Mouse (Mus musculus) large intestine, adult 2 months (tissue): Measurements from ENCODE around the gene Pax5. TPM values are rescaled to one million over a fixed set of nuclear protein-coding genes. Genes with fewer than 3 reads are reported as not detected.
"Not testable (repeated sequence)": the region's sequence is repeated elsewhere in the genome, so short reads cannot be mapped to it uniquely, and the experiment has no call there.

Source experiments
- DNase-seq: peaks from one replicate; pipeline ENCODE4 v3.0.0-alpha.2; 2012; ENCODE audit warnings: low read depth, low spot score
- WGBS: fragments of 180-500 bp; shearing (Covaris S2); methylation state at CpG from one replicate; pipeline ENCODE4 v1.1.7; 2018; 5-methylcytosine and 5-hydroxymethylcytosine counted together
- polyA plus RNA-seq: library from polyadenylated mRNA; depleted of rRNA; stranded (reverse); fragments of >200 nt; gene quantifications from 2 replicates; pipeline ENCODE4 v1.2.3, GENCODE M21; 2012; rRNA removed

The Pax5 gene
- 3.5 and 5.4 TPM in 2 replicates for polyA plus RNA-seq

DNA sequence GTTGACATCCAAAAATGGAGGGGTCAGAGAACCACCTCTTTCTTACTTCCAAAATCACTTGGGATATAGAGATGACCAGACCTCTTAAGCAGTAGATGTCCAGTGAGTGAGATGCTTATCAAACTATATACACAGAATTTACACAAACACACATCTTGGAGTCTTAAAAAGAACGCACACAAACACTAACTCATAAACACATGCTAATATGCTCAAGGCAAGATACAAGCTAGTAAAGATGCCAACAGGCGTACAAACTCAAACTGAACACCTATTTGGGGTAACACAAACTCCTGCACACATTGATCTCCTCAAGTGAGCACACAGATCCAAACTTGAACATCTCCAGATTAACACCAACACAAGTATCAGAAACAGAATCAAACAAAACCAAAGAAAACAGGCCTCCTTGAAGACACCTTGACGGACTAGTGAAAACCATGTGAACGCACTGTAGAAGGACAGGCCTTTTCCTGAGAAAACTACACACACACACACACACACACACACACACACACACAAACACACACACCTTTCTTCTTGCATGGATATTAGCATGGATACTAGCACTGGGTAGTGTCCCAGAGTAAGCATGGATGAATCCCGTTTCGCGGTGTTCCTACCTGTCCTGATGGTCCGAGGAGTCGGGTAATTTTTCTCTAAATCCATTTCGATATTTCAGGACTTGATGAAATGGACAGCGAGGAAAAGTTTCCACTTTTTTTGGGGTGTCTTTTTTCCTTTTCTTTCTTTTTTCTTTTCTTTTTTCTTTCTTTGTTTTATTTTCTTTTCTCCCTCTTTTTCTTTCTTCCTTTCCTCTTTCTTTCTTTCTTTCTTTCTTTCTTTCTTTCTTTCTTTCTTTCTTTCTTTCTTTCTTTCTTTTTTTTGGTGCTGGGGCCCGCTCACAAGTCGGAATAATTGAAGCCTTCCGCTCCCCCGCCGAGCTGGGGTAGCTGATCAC lies at the start of gene Pax5:
Pax5 (minus strand) TSS at position 748 of the 961 bp plus-strand sequence.
- DNase-seq, result no peak
- WGBS, result 34% methylated on average over 16 of the region's 16 CpGs

DNA sequence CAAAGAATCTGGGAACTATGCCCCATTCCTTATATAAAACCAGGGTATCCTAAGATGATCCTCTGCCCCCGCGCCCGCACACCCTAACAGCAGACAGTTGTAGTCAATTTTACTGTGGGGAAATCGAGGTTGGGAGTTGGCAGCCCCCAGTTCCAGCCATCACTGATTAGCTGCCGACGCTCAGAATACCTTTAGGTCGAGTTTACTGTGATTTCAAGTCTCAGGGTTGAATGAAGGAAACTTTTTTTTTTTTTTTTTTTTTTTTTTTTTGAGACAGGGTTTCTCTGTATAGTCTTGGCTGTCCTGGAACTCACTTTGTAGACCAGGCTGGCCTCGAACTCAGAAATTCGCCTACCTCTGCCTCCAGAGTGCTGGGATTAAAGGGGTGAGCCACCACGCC lies 46.8 kb upstream of the Pax5 start:
- DNase-seq, result not testable (repeated sequence)

GRCm38 (mm10) chr4:44756134-44756951 lies 46.1 kb upstream of the Pax5 start:
- under 1% methylated on average over 60 of the region's 60 CpGs for WGBS

More for the DNA sequence above, 46.8 kb upstream of the Pax5 start:
- WGBS, result 3% methylated on average over 10 of the region's 10 CpGs

DNA sequence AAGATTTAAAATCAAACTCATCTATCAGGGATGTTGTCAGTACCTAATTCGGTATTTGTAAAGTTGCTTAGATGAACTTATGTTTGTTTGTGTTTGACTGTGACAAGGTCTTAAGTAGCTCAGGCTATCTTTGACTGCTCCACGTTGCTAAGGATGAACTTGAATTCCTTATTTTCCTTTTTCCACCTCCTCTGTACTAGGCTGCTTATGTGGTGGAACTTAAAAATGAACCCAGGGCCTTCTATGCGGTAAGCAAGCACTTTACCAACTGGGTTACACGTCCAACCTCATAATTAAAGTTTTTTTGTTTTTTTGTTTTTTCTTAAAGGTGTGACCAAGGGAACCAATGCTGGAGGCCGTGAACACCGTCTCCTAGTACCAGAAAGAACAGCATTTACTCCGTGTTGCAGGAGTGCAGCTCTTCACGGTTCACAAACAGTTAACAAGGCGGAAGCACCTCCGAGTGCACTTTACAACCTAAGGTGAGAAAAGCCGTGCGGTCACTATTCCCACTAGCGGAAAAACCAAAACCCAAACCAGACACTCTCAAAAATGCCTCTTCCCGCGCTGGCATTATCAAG lies 45.4 kb upstream of the Pax5 start, which contains the start of gene Zcchc7:
Zcchc7 (plus strand) TSS at position 325 of the 581 bp plus-strand sequence.
- WGBS, result 4% methylated on average over 15 of the region's 15 CpGs
- DNase-seq, result no peak

More at GRCm38 (mm10) chr4:44756134-44756951, 46.1 kb upstream of the Pax5 start:
- DNase-seq, result peak; percentile 89

DNA sequence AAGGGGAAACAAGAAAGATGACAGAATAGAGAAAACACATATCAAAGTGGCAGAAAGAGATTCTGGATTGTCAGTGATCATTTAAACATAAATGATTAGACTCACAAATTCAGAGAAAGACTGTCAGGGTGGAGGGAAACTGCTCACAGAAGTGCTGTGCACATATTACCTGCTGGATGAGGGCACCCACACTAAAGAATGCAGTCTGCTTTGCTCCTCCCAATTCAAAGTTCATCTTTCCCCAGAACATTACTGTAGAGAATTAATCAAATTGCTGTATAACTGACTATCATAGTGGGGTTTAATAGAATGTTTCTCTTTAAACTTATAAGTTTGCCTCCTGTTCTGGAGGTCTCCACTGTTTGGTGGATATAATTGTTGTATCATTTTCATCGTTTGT lies 30.2 kb upstream of the Pax5 start:
- no peak for DNase-seq
- WGBS, result 51% methylated on average over 1 of the region's 1 CpGs

DNA sequence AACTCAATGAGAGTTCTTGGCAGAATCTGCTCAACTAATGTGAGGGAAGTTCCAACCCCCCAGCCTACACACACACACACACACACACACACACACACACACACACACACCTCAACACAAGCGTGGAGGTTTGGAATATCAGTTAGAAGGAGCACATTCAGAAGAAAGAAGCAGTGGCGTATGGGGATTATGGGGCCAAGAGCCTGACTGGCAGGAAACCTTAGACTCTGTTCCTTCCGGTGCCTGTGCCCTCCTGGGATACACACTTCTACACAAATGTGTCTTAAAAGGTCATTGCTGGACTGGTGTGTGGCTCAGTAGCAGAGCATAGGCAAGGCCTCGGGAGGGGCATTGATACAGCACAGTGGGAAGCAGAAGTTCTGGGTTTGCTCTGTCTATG lies 10.9 kb upstream of the Pax5 start:
- no peak for DNase-seq
- 75% methylated on average over 4 of the region's 4 CpGs for WGBS

DNA sequence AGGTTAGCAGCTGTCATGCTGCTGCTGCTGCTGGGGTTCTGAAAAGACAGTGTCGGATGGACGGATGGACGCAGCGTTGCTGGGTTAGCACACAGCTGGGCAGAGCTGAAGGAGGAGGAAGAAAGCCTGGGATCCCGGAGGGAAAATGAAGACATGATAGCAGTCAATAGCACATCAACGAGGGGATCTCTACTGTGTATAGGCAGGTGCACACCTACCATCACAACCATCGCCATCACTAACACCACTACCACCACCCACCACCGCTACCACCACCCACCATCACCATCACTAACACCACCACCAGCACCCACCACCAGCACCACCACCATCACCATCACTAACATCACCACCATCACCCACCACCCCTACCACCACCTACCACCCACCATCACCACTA lies 9.8 kb upstream of the Pax5 start:
- no peak for DNase-seq
- WGBS, result 91% methylated on average over 8 of the region's 8 CpGs

DNA sequence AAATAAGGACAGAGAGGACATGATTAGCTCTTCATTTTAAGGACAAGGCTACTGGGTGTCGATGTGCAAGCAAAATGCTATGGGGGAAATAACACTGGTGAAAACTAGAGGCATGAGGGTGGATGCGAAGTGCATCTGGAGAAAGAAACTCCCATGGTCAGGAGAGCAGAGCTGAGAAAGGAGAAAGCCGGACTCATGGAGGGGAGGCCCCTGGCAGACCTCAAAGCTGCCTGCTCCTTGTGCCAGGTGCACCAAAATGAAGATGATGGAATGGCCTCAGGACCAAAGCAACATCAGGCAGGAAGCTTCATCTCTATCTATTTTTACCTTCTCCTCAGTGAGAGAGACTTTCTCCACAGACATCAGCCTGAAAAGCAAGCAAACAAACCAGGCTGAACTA lies 7.4 kb upstream of the Pax5 start:
- DNase-seq, result no peak
- 77% methylated on average over 3 of the region's 3 CpGs for WGBS

DNA sequence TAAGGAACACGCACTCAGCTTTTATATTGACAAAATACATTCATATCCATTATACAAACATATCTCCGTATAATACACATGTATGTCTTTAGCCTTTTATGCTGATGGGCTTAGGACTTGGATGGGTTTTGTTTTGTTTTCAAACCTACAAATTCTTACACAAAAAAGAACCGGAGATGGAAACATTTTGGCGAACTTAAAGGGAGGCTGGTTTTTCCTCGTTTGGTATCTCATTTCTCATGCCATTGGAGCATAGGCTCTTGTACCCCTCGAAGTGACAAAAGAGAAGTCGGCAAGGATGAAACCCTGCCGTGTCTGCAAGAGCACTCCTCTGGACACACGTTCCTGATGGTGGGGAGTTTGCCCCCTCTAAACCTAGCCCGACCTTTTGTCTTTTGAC lies 6.1 kb upstream of the Pax5 start:
- WGBS, result 8% methylated on average over 10 of the region's 10 CpGs
- no peak for DNase-seq

DNA sequence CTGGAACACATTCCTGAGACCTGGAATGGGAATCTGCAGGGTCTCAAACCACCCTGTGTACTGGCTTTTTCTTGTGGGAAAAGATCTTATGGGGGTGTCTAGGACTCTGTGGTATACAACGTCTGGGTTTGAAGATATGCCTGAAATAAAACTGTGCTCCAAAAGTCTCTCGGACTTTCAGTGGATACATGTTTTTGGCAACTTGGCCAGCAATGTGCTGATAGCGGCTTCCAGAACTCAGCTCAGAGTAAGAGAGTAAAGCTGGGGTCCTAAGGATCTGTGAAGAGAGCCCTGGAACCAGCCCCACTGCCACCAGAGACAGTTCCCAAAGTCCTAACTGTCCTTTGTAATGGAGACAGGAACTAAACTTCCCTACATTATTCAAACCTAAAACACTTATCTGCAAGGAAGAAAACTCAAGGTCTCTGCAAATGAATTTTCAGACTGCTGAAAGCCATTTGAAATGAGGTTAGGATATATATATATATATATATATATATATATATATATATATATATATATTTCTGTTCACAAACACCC lies 5.4 kb upstream of the Pax5 start:
- no peak for DNase-seq
- WGBS, result 6% methylated on average over 3 of the region's 3 CpGs

DNA sequence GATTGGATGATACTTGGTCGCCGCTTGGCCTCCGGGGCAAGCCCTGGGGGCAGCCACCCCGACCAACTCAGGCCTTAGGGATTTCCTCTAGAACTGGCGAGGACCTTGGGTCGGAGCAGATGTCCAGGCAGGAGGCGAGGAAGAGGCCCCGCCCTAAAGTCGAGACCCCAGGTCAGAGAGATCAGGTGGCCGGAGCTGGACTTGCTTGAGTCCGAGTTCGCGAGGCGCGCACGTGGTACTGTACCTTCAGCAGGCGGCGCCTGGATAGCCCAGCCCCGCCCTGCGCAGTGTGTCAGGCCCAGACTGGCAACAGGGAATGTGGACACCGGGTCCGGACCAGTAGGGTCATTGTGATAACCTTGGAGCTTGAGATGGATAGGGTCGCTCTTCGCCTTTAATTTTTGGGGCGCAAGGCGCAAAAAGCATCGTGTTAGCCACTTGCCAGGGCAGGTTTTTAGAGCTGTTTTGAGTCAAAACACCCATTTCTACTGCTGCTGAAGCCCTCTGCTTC lies 3.9 kb upstream of the Pax5 start:
- 4% methylated on average over 27 of the region's 27 CpGs for WGBS
- DNase-seq, result no peak

DNA sequence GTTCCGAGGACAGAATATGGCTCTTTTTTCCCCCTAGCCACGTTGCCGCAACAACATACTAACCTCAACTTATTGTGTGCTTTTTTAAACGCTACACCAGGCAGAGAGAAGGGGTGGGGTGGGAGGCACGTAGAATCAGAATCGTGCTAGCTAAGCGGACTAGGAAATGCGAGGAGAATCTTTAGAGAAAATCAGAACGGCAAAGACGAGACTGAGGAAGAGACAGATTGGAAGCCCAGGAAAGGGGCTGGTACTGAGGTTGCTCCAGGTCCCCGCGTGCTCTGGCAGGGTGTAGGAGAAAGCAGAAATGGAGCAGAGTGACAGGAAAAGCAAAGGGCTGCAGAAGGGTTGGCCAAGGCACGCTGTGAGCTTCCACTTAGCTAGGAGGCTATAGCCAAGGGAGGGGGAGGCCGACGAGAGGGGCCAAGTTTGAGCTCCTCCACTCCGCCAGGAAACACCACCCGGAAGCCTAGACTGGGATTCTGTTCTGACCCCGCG lies 3.3 kb upstream of the Pax5 start:
- no peak for DNase-seq
- WGBS, result 3% methylated on average over 19 of the region's 19 CpGs

- DNase-seq, result no peak
These were observed 2.7 kb upstream of the Pax5 start for GRCm38 (mm10) chr4:44712786-44713553.

DNA sequence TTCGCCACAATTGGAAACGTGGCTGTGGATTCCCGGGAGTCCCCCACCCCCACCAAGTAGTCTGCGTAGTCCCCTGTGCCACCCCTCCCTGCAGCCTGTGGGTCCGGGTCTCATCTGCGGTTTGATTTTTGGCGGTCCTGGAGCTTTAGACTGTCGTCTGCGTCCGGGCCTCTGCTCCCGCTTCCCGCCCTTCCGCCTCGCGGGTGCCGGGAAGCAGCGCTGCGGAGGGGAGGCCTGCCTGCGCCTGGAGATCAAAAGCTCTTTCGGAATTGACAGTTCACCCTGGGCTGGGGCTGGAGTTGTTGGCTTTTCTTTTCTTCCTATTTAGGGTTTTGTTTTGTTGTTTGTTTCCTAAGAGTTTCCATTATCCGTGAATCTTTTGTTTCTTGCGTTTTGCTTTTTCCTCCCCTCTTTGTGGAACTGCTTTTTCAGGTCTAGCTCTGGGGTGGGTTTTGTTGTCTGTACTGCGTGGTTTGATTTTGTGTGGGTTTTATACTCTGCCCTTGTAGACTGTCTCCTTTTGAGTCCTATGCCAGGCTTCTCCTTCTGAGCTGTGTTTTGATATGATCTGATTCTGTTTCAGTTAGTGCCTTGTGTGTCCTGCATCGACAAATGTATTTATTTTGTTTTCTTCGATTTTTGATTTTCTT lies 1.9 kb upstream of the Pax5 start:
- no peak for DNase-seq
- WGBS, result 3% methylated on average over 25 of the region's 25 CpGs

More at GRCm38 (mm10) chr4:44712786-44713553, 2.7 kb upstream of the Pax5 start:
- WGBS, result 3% methylated on average over 50 of the region's 50 CpGs

- no peak for DNase-seq
- 3% methylated on average over 25 of the region's 25 CpGs for WGBS
These were observed 1.0 kb upstream of the Pax5 start for GRCm38 (mm10) chr4:44711136-44711900.

DNA sequence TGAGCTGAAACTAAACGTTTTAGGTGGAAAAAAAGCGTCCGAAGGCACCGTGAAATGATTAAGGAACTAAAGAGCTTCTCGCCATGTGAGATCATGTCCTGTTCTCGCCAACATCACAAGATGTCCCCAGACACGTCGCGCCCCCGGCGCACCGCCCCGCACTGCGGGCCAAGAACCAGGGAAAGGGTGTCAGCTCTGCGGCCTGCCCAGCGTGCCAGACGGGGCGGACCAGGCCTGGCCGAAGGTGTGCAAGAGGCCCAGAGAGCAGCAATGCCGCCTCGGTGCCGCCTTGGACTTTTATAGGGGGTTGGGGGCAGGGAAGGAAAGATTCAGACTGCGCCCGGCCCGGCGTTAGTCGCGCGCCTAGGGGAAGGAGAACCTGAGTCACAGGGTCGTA lies 412 bp upstream of the Pax5 start:
- WGBS, result 3% methylated on average over 30 of the region's 30 CpGs
- no peak for DNase-seq

DNA sequence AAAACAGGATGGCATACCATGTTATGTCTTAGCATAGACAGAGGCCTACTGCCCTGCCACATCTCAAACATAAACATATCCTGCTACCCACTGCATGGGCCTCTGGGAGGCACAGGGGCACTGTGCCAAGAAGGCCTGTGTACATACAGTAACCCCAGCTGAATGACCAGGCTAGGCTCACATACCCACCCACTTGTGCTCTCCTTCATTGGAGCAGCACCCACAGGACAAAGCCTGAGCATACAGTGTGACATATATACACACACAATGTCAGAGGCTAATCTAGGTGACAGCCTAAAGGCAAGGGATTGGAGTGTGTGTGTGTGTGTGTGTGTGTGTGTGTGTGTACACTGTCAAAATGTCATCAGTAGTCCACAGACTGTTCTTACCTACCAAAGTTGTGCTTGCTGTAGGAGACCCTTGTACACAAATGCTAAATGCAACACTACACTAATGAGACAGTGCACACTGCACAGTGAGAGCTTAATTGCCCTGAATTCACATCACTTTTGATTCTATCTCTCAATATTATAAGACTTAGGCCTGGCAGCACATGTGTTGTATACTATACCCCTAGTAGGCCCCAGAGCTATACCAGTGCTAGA lies 1.1 kb downstream of the Pax5 start:
- DNase-seq, result no peak
